Mouse (Mus musculus) ovary, postnatal 14 days (tissue): Measurements from ENCODE around the gene Mlip.
"Not testable (repeated sequence)": the region's sequence is repeated elsewhere in the genome, so short reads cannot be mapped to it uniquely, and the experiment has no call there.

Source experiments
- DNase-seq: peaks from one replicate; pipeline ENCODE4 v3.0.0; 2022; ENCODE audit warnings: low spot score

Gene Mlip

GRCm38 (mm10) chr9:77198250-77198649 lies 154.5 kb downstream of the Mlip start:
- no peak for DNase-seq

DNA sequence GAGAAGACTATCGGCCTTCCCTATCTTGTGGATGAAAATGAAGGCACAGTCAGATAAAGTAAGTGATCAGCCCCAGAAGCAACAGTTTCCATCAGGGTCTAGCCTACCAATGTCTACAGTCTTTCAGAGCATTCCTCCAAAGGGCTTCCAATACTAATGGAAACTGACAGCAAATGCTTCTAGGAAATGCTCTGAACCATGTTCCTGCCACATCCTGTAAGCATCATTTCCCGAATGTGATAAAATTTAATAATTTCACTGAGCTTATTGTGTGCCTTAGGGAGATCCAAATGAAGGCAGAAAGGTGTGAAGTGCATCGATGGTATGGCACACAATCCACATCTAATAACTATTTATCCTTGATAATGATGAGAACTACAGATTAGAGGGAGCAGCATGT lies 173.3 kb downstream of the Mlip start:
- DNase-seq = no peak

DNA sequence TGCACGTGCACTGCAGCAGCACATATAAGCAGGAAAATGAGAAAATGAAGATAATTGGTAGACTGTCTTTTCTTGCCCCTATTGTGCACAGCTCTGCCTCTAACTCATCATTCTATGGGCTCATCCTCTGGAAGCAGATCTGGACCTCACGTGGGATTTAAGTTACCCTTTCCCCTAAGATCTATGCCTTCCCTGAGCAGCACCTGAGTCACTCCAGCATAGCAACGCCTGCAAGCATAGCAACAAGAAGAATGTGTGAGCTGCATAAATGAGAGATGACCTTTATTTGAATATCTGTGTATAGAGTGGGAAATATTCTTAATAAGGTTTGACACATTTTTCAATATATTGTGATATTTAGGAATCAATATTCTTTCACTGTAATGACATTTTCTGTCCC lies 176.9 kb downstream of the Mlip start:
- DNase-seq = no peak

DNA sequence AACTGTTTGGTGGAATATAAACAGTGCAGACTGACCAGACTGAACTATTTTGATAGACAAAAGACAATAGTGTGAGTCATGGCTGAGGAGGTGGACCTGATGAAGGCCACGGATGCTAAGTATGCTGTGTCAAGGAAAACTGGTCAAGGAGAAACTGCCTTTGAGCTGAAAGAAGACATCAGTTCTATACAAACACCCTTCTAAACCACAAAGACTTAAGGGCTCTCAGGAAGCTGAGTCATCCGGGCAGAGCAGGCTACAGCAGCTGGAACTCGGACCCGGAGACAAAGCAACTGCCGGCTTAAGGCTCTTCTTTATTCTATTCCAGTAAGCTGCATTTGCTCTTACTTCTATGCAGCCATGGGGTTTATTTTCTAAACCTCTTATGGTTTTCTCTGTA lies 180.7 kb downstream of the Mlip start:
- DNase-seq = no peak

DNA sequence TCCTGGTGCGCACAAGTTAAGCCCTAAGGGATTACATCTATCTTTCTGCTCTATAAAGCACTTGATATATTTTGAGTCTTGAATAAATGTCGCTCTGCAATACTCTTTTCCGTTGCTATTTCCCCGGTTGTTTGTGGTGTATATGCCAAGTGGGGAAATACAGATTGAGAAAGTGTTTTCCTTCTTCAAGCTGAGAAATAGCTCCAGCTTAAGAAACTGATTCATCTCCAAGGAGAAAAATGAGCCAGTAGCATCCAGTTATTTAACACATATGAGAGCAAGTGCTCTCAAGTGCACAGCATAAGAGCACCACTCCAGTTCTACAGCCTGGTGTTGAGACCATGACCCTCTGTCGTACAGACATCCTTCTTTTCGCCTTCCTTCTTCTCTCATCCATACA lies 186.9 kb downstream of the Mlip start:
- DNase-seq = no peak

DNA sequence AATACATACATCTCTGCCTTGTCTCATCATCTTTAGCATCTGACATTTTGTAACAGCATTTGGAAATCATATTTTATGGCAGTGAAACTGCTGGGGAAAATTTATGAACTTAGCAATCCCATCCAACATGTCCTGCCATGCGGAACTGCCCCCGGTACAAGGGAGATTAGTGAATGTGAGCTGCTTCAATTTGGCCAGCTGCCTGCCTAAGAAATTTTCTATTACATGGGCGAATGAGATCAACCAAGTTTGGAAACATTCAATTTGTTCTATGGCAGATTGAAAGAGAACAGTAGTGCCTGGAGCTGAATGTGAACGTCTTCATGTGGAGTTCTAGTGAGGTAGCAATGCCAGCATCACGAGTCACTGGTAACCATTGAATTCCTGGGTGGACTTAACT lies 191.0 kb downstream of the Mlip start:
- DNase-seq = no peak

GRCm38 (mm10) chr9:77160277-77160926 lies 192.4 kb downstream of the Mlip start:
- no peak for DNase-seq

DNA sequence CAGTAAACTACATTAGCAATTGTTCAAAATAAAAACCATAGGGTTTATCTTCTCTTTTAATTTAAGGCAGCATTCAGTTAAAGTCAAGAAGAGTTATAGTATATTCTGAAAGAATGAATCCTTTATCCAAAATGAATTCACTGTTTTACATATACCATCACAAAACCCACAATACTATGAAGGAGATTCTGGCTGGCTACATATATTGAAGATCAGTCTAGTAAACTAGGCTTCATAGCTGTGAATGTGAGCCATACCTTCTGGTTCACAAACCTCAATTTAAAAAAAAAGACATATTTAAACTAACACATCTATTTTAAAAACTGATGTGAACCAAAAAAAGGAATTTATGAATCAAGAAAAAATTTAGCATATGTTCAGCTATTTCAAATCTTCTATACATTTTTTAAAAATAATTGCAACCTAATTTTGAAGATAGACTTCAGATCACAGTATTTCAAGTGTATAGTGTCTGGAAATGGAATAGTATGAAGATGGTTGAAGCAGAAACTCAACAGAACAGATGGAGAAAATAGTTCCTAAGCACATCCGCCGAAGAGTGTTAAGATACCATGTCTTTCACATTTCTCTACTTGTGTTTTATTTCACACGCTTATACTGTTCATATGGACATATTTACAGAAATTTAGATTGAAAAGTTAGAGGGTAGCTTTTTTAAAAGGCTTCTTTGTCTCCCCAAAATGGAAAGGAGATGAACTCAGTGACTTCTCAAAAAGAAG lies 204.1 kb downstream of the Mlip start:
- no peak for DNase-seq

DNA sequence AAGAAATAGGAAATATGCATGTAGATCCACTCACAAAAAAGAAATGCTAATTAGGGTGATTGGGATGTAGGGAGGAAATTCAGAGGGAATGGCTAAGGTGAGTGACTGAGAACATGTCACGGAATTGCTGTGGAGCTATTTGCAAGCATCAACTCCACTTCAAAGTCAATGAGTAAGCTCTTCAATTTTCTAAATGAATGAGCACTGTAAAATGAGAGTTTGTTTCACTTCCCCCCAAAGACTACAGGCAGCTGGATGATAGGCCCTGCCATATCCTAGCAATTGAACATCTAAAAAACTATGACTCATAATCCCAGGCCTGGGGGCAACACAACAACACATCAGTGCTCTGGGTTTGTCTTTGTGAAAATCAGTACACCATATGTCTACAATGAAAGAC lies 233.0 kb downstream of the Mlip start:
- DNase-seq = no peak

DNA sequence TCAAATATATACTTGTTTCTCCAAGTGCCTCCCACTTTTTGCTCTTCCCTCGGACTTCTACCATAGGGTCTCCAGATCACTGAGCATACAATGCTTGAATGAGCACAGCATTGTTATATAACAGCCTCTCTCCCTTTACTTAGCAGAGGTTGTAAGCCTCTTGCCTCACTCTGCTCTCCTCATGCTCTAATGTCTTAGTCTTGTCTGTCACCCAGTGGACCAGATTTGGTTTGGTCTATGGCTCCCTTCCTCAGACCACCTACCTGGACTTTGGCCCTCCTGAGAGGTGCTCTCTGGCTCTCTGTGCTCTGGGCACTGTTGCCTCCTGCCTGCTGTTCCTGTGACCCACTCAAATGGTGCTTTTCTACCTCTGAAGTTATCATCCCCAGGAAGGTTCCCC lies 255.9 kb downstream of the Mlip start:
- DNase-seq = no peak

DNA sequence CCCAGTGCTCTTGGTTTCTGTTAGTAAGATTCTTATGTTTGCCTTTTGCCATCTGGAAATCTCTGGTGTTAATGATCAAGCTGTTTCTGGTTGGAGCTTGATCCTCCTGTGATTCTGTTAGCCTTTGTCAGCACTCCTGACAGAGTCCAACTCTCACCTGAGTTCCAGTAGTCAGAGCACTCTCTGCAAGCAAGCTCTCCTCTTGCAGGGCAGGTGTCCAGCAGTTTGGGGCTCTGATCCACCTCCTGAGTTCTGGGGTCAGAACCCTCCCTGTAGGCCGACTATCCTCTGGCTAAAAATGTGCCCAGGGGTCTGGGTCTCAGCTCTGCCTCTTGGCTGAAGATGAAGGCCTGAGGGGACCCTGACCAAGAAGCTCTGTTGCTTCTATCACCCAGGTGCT lies 269.5 kb downstream of the Mlip start:
- not testable (repeated sequence) for DNase-seq

DNA sequence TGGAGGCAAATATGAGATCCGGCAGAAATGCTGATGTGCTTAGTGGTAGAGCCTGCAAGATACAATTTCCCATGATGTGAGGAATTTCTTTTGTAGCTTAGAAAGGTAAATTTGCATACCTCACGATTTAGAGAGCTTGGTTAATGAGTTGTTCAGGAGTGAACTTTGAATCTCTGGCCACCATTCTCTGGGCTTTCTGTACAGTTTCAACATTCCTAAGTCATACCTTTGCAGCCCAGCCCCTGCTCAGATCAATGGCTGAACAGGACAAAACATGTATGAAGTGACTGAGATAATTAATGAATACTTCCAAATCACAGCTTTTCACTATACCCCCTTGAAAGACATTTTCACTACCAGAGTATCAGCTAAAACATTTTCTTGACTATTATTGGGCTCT lies 281.1 kb downstream of the Mlip start:
- DNase-seq = no peak

- DNase-seq = peak; percentile 1
Measured at GRCm38 (mm10) chr9:77056611-77057010, 296.2 kb downstream of the Mlip start.

GRCm38 (mm10) chr9:77054426-77055193 lies 298.2 kb downstream of the Mlip start:
- no peak for DNase-seq
